Mouse (Mus musculus) CH12.LX (cell line): Measurements from ENCODE around the gene Fbxl22.

Experiments
- CTCF ChIP-seq, 2 experiments: IDR thresholded peaks in 1 of 2; conservative IDR thresholded peaks in 1 of 2; 2 replicates each; pipeline ENCODE4 v1.5.1; 2011 to 2012; ENCODE audit warnings: low read depth in 2 of 2, low read length in 2 of 2, improper control_type of control experiment in 1 of 2, inconsistent platforms in 1 of 2, mild to moderate bottlenecking in 1 of 2, moderate library complexity in 1 of 2
- ELF1 ChIP-seq: IDR thresholded peaks from 2 replicates; pipeline ENCODE4 v1.6.1; 2014; ENCODE audit warnings: low read depth, mild to moderate bottlenecking, inconsistent platforms, low read length, improper control_type of control experiment
- EP300 ChIP-seq: IDR thresholded peaks from 2 replicates; pipeline ENCODE4 v1.6.1; 2011; ENCODE audit warnings: low read length, improper control_type of control experiment
- HCFC1 ChIP-seq: IDR thresholded peaks from 2 replicates; pipeline ENCODE4 v1.6.1; 2012; ENCODE audit warnings: low read depth, mild to moderate bottlenecking, inconsistent platforms, low read length, improper control_type of control experiment
- MAX ChIP-seq: IDR thresholded peaks from 2 replicates; pipeline ENCODE4 v1.6.1; 2011; ENCODE audit warnings: low read length, improper control_type of control experiment
- POLR2A ChIP-seq: IDR thresholded peaks from 2 replicates; pipeline ENCODE4 v1.6.1; 2011; ENCODE audit warnings: low read depth, mild to moderate bottlenecking, improper control_type of control experiment, low read length
- USF1 ChIP-seq: IDR thresholded peaks from 2 replicates; pipeline ENCODE4 v1.6.1; 2014; ENCODE audit warnings: low read depth, mild to moderate bottlenecking, inconsistent platforms, low read length, improper control_type of control experiment

DNA sequence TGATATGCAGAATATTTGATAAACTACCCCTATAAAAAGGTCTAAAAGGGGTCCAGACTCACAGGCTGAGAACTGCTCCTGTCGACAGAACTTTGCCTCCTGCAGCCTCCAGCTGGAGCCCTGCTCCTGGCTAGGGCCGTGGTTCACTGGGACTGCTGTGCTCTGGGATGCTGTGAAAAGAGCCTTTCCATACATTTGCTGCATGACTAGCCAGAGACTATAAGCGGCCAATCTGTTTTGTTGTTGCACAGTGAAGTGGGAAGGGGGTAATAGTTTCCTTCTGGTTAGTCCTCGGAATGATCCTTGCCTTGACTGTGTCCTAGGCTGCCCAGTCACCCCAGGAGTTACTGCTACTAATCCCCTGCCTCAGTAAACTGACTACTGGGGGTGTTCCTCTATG is 8.4 kb downstream of the Fbxl22 start:
- no peak for TF ChIP-seq HCFC1
- TF ChIP-seq CTCF (conservative IDR thresholded peaks at IDR 0.05 in 1 of 2, IDR thresholded peaks at IDR 0.05 in 1 of 2; ENCODE audit: low read depth in 2 of 2, low read length in 2 of 2) = no peak
- TF ChIP-seq MAX = no peak
- no peak for TF ChIP-seq EP300
- TF ChIP-seq POLR2A = no peak
- no peak for TF ChIP-seq USF1
- TF ChIP-seq ELF1 = no peak
